Mouse (Mus musculus) retina, postnatal 1 day (tissue): ENCODE results near the gene Mettl11b.
"Not testable (repeated sequence)": the region's sequence is repeated elsewhere in the genome, so short reads cannot be mapped to it uniquely, and the experiment has no call there.

ENCODE experiments used
- DNase-seq: peaks from one replicate; pipeline ENCODE4 v3.0.0-alpha.2; 2012

Mettl11b gene

DNA sequence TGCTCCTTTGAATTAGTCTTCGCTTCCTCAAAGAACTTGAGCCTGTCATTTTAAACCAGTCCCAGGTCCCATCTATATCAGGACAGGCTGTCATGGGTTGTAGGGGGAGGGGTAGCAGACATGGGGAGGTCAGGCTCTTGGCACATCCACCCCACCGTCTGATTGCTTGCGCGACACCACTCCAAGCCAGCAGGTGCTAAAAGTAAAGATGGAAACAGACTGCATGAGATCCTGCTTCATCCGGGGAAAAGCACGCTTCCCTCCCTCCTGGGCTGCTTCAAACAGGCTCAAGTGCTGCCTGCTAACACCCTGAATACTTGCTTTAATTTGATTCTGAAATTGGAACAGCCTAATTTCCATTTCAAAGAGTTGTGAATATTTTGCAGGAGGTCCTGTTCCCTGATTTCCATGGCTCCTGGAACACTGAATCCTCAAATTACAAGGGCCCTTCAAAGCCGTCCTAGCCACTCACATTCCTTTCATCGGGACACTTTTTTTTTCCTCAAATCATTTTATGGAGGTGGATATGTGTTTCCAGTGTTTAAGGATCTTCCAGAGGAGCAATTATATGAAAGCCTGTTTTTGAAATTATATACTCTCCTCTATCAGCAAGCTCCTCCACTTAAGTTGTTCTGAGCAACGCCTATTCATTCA, at the start of gene Mettl11b:
Gene Mettl11b (minus strand): TSS at position 127 of the 654 bp plus-strand sequence.
- DNase-seq: no peak

DNA sequence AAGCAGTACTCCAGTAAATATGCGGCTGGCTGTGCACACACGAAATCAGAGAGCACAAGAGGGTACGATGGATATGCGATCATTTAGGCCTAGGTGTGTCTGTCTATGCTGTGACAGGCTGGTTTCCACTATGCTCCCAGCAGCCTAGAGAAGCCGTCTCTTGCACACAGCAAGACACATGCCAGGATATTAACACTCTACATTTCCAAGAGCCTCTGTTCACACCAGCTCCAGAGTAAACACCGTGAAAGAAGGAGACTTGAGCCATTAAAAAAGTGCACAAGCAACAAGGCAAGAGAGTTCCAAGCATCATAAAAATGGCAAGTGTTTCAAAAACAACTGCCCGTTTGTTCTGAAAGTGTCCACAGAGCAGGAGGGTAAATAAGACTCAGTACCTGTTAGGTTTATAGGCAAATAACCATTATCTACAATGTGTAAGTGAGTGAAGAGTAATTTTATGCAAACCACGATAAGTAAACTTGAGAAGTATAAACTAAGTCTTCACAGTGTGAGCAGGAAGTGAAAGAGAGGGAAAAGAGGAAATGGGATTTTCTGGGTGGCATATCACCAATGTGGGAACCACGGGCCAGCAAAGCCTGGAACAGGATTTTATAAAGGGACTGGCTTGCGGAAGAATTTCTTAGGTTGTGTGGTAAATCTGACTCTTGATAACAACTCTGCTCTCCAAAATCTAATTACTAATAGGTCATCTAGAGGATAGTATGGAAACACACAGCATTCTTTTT, 32.6 kb upstream of the Mettl11b start:
- DNase-seq: no peak

DNA sequence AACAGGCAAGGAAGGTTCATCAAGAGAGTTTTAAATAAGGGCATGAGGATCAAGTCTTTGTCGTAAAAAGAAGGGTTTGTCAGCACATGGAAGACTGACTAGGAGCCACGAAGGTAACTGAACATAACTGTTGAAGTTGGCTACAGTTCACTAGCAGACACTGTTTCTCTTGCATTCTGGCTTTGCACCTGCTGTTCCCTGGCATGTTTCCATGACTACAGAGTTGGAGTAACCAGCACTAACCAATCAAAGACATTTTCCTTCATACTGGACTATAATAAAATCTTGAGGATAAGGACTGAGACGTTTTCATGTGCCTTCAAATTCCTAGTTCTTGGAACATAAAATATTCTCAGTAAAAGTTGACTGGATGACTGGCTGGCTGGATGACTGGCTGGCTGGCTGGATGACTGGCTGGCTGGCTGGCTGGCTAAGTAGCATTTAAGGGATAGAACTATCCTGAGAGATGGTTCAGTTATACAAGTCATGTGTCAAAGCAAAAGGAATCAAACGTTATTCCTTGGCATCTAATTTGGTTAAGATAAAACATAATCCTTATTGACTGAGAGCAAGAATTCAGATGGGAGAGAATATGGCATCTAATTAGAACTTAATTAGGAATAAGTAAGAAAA, 26.4 kb upstream of the Mettl11b start:
- DNase-seq: no peak

DNA sequence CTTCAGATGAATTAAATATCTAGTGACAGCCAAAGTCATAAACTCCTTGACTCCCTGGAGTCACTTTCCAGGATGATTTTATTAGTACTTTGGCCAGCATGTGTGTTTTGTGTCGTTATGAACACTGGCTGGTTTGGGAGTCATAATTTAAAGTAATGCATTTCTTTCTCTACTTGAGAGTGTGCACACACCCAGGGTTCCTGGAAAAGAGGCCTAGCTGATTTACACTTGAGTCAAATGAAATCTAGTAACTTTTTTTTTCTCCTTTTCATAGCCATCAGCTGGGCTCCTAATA, 12.2 kb upstream of the Mettl11b start:
- DNase-seq: no peak

DNA sequence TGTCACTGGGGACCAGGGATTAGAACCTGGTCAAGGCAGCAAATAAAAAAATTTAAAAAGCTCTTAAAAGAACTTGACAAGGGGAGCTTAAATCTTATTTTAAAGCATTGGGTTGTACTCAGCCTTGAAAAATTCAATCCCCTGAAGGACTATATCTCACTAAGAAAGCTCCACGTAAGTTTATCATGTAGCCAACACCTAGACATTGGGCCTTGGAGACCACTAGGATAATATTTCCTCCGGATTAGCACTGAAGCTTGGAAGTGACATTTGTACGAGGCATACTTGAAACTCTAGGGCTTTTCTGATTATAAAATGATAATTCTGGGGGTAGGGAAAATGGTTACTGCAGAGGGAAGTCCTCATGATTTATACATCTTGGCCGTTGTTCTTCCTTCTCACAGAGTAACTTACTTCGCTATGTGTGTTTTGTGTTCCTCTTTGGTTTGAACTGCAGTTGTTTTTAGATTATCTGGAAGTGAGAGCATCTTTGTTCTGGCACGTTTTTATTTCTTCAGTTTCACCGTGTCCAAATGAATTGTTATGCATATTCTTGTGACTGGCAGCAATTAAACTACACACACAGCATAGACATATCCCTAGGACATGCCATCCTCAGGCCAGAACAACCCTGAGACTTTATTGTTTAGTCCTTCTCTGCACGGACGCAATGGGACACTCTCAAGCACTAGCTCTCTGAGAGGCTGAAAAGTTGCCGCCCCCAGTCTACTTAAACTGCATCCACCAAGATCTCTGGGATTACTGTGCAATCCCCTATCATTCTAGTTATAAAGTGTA, 11.6 kb upstream of the Mettl11b start:
- no peak for DNase-seq

DNA sequence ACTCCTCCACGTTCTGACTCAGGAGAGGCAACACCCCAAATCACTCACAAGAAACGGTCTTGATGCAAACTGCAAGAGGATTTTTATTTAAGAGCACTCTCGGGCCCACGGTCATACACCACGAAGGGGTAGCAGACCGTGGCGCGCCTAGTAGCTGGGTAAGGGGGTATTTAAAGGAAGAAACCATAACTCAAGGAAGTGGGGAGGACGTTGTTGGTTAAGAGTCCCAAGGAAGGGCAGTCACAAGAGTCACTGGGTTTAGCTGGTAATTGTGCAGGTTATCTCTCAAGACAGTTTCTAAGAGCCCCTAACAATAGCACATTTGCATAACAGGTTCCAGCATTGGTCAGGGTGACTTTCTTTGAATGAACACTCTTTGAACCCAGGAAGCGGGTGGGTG, 6.1 kb upstream of the Mettl11b start:
- DNase-seq: not testable (repeated sequence)

DNA sequence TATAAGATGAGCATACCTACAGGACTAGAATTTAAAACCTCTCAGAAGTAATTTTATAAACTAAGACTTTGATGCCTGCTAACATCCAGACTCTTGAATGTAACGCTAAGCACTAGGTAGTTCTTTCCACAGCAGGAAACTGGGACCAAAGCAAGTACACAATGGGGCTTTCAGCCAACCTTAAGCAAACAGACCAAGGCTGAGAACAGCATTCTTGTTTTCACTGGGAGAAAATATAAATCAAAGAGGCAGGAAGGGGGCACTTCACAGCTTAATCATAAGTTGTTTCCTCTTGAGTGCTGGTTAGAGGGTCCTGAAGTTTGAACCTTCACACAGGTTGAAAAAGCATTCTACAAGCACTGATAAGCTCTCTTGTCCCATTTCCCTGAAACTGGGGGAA, 1.1 kb downstream of the Mettl11b start:
- DNase-seq: no peak

DNA sequence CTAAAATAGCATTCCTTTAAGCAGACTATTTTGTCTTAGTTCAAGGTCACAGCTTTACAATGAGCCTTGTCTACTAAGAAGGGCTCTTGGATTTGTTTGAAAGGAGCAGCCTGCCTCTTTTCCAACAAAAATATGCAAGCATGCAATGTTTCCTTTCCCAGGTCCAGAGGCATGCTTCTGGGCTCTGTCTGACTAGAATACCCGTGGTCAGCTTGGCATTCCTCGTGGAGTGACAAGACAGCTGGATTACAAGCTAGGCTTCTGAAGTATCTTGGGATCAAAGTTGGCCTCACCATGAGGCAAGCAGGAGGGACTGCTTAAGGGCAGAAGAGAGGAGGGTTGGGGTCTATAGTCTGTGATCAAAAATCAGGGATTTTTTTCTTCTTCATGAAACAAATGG, 16.4 kb downstream of the Mettl11b start:
- DNase-seq: no peak

DNA sequence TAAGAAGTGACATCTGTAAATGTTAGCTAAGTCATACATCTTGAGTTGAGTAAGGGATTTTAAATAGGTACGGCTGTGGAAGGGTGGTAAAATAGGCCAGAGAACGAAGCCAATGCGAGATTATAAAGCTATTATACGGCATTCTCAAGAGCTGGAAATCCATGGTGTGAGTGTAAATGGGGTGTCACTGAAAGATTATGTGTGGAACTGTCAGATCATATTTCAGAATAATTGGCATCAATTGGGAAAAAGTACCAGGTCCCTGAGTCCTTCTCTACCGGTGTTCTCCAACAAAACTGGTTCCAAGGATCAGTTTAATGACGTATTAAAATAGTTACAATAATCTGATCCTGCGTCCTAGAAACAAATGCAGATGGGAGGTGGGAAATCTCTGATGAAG, 24.5 kb downstream of the Mettl11b start:
- no peak for DNase-seq

DNA sequence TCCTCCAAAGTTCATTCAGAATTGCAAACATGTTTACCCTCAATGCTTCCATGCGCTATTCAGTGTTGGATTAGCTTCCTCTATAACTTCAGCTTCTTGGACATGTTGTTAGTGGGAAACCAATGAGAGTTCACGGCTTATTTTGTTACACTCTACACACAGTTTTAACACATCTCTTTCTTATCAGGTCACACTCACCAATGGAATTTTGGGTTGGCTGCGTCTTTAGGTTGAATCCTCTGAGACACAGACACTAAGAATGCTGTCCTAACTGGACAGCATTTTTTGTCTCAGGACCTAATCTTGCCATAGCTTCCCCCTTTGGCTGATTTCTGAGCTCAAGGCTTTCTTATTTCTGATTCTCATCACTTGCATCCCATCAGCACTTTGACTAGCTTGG, 25.3 kb downstream of the Mettl11b start:
- no peak for DNase-seq

DNA sequence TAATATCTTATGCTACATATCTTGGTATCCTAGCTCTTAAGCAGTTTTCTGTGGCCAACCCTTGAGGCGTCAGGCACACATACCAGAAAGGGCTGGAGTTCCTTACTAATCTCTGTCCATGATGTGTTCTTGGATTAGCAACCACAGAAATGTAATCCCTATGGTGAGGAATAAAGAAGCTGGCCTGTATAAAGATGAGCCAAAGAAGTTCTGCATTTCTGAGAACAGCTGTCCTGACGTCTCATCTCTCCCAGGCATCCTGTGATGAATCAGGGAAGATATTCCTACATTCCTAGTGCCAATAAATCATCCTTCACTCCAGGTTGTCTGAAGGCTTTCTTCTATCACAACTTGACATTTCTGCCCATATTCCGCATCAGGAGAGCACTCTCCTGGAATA, 33.2 kb downstream of the Mettl11b start:
- DNase-seq: no peak

DNA sequence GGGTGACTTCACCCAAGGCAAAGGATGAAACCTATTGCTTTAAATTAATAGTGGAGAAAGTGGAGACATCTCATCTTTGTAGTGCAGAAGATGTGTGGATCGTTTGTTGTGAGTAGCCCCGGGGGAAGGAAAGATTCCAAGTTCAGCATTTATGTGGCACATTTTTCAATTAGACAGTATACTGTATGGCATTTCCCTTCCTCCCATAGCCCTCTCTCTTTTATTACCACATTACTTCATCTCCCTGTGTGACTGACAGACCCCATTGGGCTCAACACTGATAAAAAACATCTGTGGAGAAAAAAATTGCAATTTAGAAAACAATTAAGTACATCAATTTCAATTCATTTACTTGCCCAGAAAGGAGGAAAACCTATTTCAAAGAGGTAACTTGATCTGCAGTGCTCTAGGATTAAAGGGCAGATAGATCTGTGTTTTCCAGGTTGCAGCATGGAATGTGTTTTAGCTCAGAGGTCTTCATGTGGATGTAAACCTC, 42.0 kb downstream of the Mettl11b start:
- no peak for DNase-seq

DNA sequence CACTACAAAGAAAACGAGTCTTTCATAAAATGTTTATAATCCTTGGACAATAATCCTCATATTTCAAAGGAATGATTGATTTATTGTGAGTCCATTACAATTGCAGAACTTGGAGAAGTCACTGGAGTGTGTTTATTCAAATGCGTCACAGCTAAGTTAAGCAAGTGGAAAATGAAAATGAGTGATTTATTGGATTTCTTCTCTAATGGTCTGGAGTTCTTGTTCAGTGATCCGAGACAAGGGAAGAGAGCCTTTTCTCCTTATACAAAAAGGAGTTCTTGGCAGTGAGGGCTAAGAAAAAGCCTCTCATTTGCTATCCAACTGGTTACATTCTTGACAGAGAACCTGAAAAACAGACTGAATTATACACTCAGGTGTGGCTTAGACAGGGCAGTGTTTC, 42.9 kb downstream of the Mettl11b start:
- no peak for DNase-seq

DNA sequence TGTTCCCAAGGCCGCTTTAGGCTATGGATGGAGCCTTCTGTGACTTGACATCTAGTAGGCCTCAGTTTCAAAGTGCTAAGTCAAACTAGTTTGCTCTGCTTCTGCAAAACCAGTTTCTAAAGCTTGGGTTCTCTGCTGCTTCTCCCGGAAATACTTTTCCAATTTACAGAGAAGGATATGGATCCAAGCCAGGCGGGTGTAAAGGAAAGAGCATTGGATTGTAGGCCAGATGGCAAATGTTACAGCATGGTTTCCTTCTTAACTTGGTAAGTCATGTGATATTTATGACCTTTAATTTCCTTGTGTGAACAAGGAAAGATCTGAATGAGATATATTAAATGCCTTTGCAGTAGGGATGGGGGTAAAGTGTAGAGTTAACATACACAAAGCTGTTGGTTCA, 52.2 kb downstream of the Mettl11b start:
- no peak for DNase-seq

DNA sequence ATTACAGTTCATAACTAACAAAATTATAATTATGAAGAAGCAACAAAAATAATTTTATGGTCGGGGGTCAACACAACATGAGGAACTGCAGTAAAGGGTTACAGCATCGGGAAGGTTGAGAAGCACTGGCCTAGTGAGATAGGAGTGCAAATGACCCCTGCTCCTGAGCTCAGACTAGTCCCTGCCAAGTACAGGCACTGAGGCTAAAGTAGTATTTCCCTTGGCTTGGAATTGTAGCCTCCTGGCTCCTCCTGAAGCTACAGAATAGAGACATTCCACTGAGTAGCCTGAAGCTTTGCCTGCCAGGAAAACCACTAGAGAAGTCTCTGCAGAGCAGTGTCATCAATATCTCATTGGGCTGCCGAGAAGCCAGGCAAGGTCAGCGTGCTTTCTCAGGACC, 53.7 kb downstream of the Mettl11b start:
- no peak for DNase-seq

DNA sequence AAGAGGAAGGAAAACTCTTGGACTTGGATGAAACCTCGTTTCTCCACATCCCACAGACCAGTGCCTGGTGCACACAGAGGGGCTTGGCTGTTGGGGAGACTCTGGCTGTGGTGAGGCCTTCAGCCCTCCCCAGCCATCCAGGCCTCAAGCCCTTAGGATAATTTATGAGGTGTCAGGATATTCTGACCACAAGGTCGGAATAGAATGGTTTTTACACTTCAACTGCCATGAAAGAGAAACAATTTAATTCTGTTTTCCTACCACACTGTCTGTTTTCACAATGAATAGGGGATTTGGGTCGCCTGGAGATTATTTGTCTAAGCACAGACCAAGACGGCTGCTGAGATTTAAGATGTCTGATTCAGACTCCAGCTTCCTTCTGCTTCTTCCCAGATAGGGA, 54.3 kb downstream of the Mettl11b start:
- DNase-seq: peak; percentile 33

DNA sequence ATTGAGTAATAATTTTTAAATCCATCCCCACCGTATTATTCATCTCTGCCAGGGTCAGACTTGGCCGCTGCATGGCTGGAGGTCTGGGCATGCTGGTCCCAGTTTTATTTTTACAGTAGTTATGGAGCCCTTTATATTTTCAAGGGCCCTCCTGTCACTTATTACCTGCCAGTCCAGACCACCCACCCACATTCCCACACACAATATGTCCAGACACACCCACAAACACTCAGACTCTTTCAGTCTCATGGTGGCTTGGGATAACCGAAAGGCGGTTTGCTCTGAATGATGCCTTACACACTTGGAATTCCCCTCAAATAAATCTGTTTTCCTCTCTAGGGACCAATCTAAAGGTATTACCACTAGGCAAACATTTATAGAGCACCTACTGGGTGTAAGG, 55.1 kb downstream of the Mettl11b start:
- DNase-seq: no peak

DNA sequence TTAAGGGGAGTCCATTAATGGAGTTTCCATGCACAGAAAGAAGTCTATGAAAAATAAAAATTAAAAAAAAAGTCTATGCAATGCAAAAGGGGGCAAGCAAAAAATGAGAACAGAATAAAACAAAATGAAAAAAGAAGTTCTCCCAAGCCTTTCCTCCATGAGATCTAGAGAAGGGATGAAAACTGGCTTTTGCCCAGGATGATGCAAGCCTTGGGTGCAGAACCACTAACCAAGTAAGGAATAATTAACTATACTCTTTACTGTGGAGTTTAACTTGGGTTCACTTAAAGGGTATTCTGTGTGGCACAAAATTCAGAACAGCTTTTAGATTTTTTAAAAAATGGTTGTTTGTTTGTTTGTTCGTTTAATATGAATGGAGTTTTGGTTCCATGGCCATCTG, 62.6 kb downstream of the Mettl11b start:
- no peak for DNase-seq

DNA sequence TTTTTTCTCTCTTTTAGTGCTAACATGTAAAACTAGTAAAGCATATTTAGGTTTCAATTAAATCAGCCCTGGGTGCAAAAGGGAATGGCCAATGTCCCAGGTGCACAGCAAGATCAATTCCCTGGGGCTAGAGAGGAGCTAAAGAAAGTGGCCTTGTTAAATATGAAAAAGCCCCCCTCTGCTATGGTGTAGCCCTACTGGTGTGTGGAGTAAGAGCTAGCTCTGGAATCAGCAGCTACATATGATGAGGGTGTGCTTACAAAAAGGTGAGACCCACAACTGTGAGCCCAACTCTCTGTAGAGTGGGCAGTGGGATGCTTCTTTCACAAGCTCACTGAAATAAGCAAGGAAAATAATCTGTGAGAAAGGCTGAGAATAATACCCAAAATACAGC, 66.5 kb downstream of the Mettl11b start:
- no peak for DNase-seq

DNA sequence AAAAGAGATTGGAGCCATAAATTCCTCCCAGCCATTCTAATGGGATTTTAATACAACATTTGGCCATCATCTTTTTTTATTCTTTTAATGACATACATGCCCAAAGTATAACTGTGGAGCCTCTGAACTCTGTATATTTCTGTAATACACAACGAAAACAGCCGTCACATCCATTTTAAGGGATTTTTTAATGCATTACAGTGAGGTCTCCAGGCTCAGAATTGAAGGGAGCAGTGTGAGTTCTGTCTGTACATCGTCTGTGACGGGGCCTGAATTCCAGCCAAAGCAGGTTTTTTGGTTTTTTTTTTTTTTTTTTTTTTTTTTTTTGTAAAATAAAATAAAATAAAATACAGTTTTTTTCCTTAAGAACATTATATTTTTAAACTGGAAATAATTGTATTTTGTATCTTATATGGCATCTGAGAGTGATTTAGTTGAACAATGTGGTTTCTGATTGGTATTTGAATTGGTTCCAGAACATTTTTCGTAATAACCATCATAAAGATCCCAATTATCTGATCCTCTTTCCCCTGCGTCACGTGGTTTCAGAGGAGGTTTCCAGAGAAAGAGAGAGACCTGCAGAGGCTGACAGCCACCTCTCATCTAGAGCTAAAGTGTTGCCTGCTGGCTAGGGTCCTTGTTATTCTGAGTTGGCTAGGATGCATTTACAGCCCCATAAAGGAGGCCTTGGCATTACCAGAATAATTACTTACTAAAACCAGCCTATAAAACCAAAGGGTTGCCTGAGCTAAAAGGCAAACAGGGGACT, 67.1 kb downstream of the Mettl11b start:
- DNase-seq: no peak

DNA sequence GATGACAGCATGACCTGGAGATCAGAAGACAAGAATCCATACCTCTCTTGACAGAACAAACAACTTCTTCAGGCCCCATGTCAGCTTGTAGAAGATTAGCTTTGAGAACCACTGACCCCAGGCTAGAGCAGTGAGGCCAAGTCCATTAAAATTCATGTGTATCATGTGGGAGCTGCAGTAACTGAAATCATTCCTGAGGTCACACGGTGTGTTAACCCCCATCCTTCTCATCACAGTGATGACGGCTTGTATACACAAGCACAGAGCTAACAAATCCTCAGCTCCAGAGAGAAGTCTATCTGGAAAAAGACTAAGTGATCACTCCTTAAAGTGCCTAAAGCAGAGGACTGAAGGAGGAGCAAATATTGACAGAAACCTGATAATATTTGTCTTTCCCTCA, 68.0 kb downstream of the Mettl11b start:
- no peak for DNase-seq

DNA sequence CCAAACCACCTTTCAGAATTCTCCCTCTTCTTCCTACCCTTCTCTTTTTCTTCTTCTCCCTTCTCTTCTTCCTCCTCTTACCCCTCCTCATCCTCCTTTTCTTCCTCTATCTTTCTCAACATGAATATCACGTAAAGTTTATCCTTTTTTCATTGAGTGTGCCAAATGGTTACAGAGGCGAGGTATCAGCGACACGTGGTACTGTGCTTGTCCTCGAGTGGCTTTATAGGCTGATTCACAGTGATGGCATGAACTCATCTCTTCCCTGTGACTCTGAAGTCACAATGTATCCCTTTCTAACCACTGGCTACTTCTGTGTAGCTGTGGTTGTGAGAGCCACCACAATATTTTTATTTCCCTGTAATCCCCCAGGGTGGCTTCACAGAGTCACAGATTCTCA, 68.6 kb downstream of the Mettl11b start:
- DNase-seq: no peak
